Mouse (Mus musculus): Measurements from ENCODE around the gene Rgs19. TPM values are rescaled to one million over a fixed set of nuclear protein-coding genes. Genes with fewer than 3 reads are reported as not detected.
A peak's percentile ranks its signal among the peaks of the same experiment; 100 is the strongest.

Rgs19 gene
- polyA plus RNA-seq, 1 experiment: 57.0 TPM

GRCm38 (mm10) chr2:181689466-181690160 is 4.2 kb downstream of the Rgs19 start:
- no peak overlapping the region for H3K27ac ChIP-seq (ENCODE audit: insufficient read depth, low read length)
- 0 out of 2 replicates have a peak, but pooled peaks have one; percentile 9 for TF ChIP-seq POLR2A (IDR thresholded peaks at IDR 0.05; ENCODE audit: extremely low read depth, insufficient read depth, low read length)
- TF ChIP-seq CTCF (IDR thresholded peaks at IDR 0.05; ENCODE audit: extremely low read depth, insufficient read depth, low read length): no peak

GRCm38 (mm10) chr2:181687586-181687985 is 6.2 kb downstream of the Rgs19 start:
- Histone ChIP-seq H3K27ac (ENCODE audit: insufficient read depth, low read length) (no peak overlapping the region), H3K4me3 (ENCODE audit: insufficient read depth, low read length) (no peak overlapping the region), H3K4me1 (ENCODE audit: control insufficient read depth, insufficient read depth, low read length) (peaks cover 2% of the 10 kb centered on the region; the same call in 1 of the 2 replicates)
- no peak for TF ChIP-seq POLR2A (IDR thresholded peaks at IDR 0.05; ENCODE audit: extremely low read depth, insufficient read depth, low read length)
- TF ChIP-seq CTCF (IDR thresholded peaks at IDR 0.05; ENCODE audit: extremely low read depth, insufficient read depth, low read length): no peak

More at GRCm38 (mm10) chr2:181689466-181690160, 4.2 kb downstream of the Rgs19 start:
- Histone ChIP-seq H3K4me3 (ENCODE audit: insufficient read depth, low read length) (no peak overlapping the region), H3K4me1 (ENCODE audit: control insufficient read depth, insufficient read depth, low read length) (peaks cover 2% of the 10 kb centered on the region; the same call in 1 of the 2 replicates)

- TF ChIP-seq CTCF (IDR thresholded peaks at IDR 0.05; ENCODE audit: extremely low read depth, insufficient read depth, low read length) (no peak), POLR2A (IDR thresholded peaks at IDR 0.05; ENCODE audit: extremely low read depth, insufficient read depth, low read length) (no peak)
- Histone ChIP-seq H3K4me3 (ENCODE audit: insufficient read depth, low read length) (no peak overlapping the region), H3K27ac (ENCODE audit: insufficient read depth, low read length) (no peak overlapping the region), H3K4me1 (ENCODE audit: control insufficient read depth, insufficient read depth, low read length) (peaks cover 7% of the 10 kb centered on the region; the same call in 1 of the 2 replicates)
These were observed 8.1 kb downstream of the Rgs19 start for GRCm38 (mm10) chr2:181685686-181686085.

- H3K27ac ChIP-seq (ENCODE audit: insufficient read depth, low read length): no peak overlapping the region
- TF ChIP-seq POLR2A (IDR thresholded peaks at IDR 0.05; ENCODE audit: extremely low read depth, insufficient read depth, low read length) (no peak), CTCF (IDR thresholded peaks at IDR 0.05; ENCODE audit: extremely low read depth, insufficient read depth, low read length) (no peak)
- no peak overlapping the region for H3K4me3 ChIP-seq (ENCODE audit: insufficient read depth, low read length)
- peaks cover 7% of the 10 kb centered on the region; the same call in 1 of the 2 replicates for H3K4me1 ChIP-seq (ENCODE audit: control insufficient read depth, insufficient read depth, low read length)
These were observed 9.1 kb downstream of the Rgs19 start for GRCm38 (mm10) chr2:181684713-181685112.

- TF ChIP-seq CTCF (IDR thresholded peaks at IDR 0.05; ENCODE audit: extremely low read depth, insufficient read depth, low read length) (no peak), POLR2A (IDR thresholded peaks at IDR 0.05; ENCODE audit: extremely low read depth, insufficient read depth, low read length) (no peak)
These were observed 10.4 kb downstream of the Rgs19 start for GRCm38 (mm10) chr2:181683381-181683780.

GRCm38 (mm10) chr2:181681978-181682377 is 11.8 kb downstream of the Rgs19 start:
- TF ChIP-seq POLR2A (IDR thresholded peaks at IDR 0.05; ENCODE audit: extremely low read depth, insufficient read depth, low read length) (no peak), CTCF (IDR thresholded peaks at IDR 0.05; ENCODE audit: extremely low read depth, insufficient read depth, low read length) (no peak)

More at GRCm38 (mm10) chr2:181683381-181683780, 10.4 kb downstream of the Rgs19 start:
- Histone ChIP-seq H3K27ac (ENCODE audit: insufficient read depth, low read length) (no peak overlapping the region), H3K4me1 (ENCODE audit: control insufficient read depth, insufficient read depth, low read length) (peaks cover 5% of the 10 kb centered on the region; the same call in 1 of the 2 replicates), H3K4me3 (ENCODE audit: insufficient read depth, low read length) (no peak overlapping the region)

GRCm38 (mm10) chr2:181680716-181681117 is 13.1 kb downstream of the Rgs19 start:
- Histone ChIP-seq H3K4me3 (ENCODE audit: insufficient read depth, low read length) (peak overlapping the region; percentile 82), H3K4me1 (ENCODE audit: control insufficient read depth, insufficient read depth, low read length) (peaks cover 5% of the 10 kb centered on the region; the same call in 1 of the 2 replicates), H3K27ac (ENCODE audit: insufficient read depth, low read length) (peak overlapping the region; percentile 72)
- TF ChIP-seq CTCF (IDR thresholded peaks at IDR 0.05; ENCODE audit: extremely low read depth, insufficient read depth, low read length) (no peak), POLR2A (IDR thresholded peaks at IDR 0.05; ENCODE audit: extremely low read depth, insufficient read depth, low read length) (peak; percentile 39; the same call in 1 of the 2 replicates)

More at GRCm38 (mm10) chr2:181681978-181682377, 11.8 kb downstream of the Rgs19 start:
- Histone ChIP-seq H3K27ac (ENCODE audit: insufficient read depth, low read length) (no peak overlapping the region), H3K4me3 (ENCODE audit: insufficient read depth, low read length) (no peak overlapping the region), H3K4me1 (ENCODE audit: control insufficient read depth, insufficient read depth, low read length) (peaks cover 5% of the 10 kb centered on the region; the same call in 1 of the 2 replicates)

- Histone ChIP-seq H3K4me1 (ENCODE audit: control insufficient read depth, insufficient read depth, low read length) (peaks cover 5% of the 10 kb centered on the region; the same call in 1 of the 2 replicates), H3K4me3 (ENCODE audit: insufficient read depth, low read length) (peak within 1 kb of the TSS; percentile 82), H3K27ac (ENCODE audit: insufficient read depth, low read length) (peak within 1 kb of the TSS; percentile 72)
- TF ChIP-seq CTCF (IDR thresholded peaks at IDR 0.05; ENCODE audit: extremely low read depth, insufficient read depth, low read length) (no peak), POLR2A (IDR thresholded peaks at IDR 0.05; ENCODE audit: extremely low read depth, insufficient read depth, low read length) (peak; percentile 36; the same call in 1 of the 2 replicates)
These were observed 13.6 kb downstream of the Rgs19 start, which contains the start of gene Tcea2 for GRCm38 (mm10) chr2:181679951-181680715. Gene Tcea2, plus strand, starts transcription at chr2:181680310.

- TF ChIP-seq POLR2A (IDR thresholded peaks at IDR 0.05; ENCODE audit: extremely low read depth, insufficient read depth, low read length) (no peak), CTCF (IDR thresholded peaks at IDR 0.05; ENCODE audit: extremely low read depth, insufficient read depth, low read length) (peak; percentile 99)
- Histone ChIP-seq H3K4me1 (ENCODE audit: control insufficient read depth, insufficient read depth, low read length) (peaks cover 5% of the 10 kb centered on the region; the same call in 1 of the 2 replicates), H3K27ac (ENCODE audit: insufficient read depth, low read length) (no peak overlapping the region), H3K4me3 (ENCODE audit: insufficient read depth, low read length) (no peak overlapping the region)
These were observed 15.0 kb downstream of the Rgs19 start for GRCm38 (mm10) chr2:181678780-181679179.

Measured in cortical plate, adult 2 months (tissue).